Mouse (Mus musculus) E14TG2a.4 (cell line): ENCODE data around the gene Gm20388.
A peak's percentile ranks its signal among the peaks of the same experiment; 100 is the strongest.

Source experiments
- H3K27me3 ChIP-seq: 2 replicates; pipeline ENCODE4 v1.6.1; 2014; ENCODE audit warnings: low read length, control low read depth; ENCODE audit not compliant: insufficient read depth
- H3K36me3 ChIP-seq: 2 replicates; pipeline ENCODE4 v1.6.1; 2014; ENCODE audit warnings: low read length, control low read depth; ENCODE audit not compliant: insufficient read depth
- H3K4me1 ChIP-seq: replicated peaks from 2 replicates; pipeline ENCODE4 v1.6.1; 2014; ENCODE audit warnings: low read depth, low read length, control low read depth
- H3K4me3 ChIP-seq: replicated peaks from 2 replicates; pipeline ENCODE4 v1.5.1; 2014; ENCODE audit warnings: mild to moderate bottlenecking, low read length
- H3K9me3 ChIP-seq: 2 replicates; pipeline ENCODE4 v1.6.1; 2014; ENCODE audit warnings: low read length, control low read depth
- CTCF ChIP-seq: conservative IDR thresholded peaks from 2 replicates; pipeline ENCODE4 v1.5.1; 2014; ENCODE audit warnings: low read length
- NANOG ChIP-seq: IDR thresholded peaks from 2 replicates; pipeline ENCODE4 v1.6.1; 2014; ENCODE audit warnings: borderline replicate concordance, low read length, mixed read lengths
- POU5F1 ChIP-seq: IDR thresholded peaks from 2 replicates; pipeline ENCODE4 v1.6.1; 2014; ENCODE audit warnings: low read length, borderline replicate concordance

Gm20388 gene

DNA sequence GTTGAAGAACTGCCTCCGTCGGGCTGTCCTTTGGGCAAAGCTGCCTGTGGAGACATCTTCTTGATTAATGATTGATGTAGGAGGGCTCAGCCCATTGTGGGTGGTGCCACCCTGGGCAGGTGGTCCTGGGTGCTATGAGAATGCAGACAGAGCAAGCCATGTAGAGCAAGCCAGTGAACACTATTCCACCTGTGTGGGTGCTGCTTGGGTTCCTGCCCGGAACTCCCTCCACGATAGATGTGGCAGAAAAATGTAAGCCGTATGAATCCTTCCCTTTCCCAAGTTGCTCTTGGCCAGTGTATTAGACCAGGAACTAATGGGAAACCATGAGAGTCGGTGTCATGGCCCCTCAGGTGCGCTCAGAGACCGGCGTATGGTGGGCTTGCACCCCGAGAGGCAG, 1830.1 kb downstream of the Gm20388 start:
- Histone ChIP-seq H3K36me3 (no peaks in the 10 kb centered on the region), H3K4me3 (no peak overlapping the region), H3K9me3 (no peaks in the 10 kb centered on the region), H3K4me1 (peaks cover 15% of the 10 kb centered on the region), H3K27me3 (peaks cover 40% of the 10 kb centered on the region)
- TF ChIP-seq POU5F1 (no peak), CTCF (no peak), NANOG (no peak)

DNA sequence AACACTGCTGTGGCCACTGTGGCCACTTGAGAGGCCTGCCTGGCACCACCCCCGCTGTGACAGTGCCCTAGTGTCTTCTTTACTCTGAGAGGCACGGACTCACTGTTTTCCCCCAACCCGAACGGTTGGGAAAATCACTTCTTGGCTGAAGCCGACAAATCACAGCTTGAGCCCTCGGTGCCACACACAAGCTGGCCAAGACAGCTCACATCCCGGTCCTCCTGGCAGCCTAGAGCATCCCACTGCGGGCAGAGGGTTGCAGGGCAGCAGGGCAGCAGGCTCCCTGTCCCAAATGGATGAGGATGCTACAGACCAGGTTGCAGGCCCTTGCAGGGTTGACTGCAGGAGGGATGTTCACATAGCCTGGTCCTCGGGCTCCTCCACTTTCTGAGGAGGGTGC, 1838.9 kb downstream of the Gm20388 start:
- no peak overlapping the region for H3K4me3 ChIP-seq
- no peaks in the 10 kb centered on the region for H3K36me3 ChIP-seq
- peaks cover 53% of the 10 kb centered on the region for H3K27me3 ChIP-seq
- TF ChIP-seq CTCF (no peak), POU5F1 (no peak), NANOG (no peak)
- H3K4me1 ChIP-seq = peaks cover 17% of the 10 kb centered on the region
- no peaks in the 10 kb centered on the region for H3K9me3 ChIP-seq

DNA sequence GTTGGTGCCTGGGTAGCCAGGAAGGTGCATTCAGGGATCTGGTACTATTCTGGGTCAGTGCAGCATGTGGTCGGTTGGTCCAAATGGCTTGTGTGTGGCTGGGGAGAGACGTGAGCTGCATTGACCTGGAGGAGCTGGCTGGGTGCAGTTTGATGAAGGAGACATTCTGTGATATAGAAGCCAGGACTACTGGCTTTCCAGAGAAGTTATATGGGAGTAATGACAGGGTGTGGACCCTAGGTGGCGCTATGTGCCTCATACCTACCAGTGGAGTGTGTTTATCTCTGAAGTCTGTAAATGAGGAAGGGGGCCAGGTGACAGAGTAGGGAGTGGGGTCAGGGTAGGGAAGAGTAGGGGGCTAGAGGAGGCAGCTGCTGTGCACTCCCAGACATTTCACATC, 1839.9 kb downstream of the Gm20388 start:
- Histone ChIP-seq H3K36me3 (no peaks in the 10 kb centered on the region), H3K27me3 (peaks cover 59% of the 10 kb centered on the region), H3K9me3 (no peaks in the 10 kb centered on the region), H3K4me3 (no peak overlapping the region), H3K4me1 (peaks cover 17% of the 10 kb centered on the region)
- TF ChIP-seq CTCF (peak; percentile 69), NANOG (no peak)

DNA sequence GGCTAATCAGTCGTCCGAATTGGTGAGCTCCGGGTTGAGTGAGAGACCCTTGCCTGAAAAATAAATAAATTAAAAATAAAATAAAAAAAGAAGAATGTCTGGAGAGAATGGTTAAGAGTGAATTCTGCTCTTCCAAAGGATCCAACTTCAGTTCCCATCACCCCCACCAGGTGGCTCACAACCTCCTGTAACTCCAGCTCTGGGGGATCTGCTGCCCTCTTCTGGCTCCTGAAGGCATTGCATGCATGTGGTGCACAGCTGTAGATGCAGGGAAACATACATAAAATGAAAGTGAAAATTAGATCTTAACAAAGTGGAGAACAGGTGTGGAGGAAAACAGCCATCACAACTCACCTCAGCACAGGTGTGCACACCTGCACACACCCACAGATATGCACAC, 1840.8 kb downstream of the Gm20388 start:
- peaks cover 17% of the 10 kb centered on the region for H3K4me1 ChIP-seq
- peaks cover 57% of the 10 kb centered on the region for H3K27me3 ChIP-seq
- TF ChIP-seq NANOG (no peak), CTCF (peak; percentile 99), POU5F1 (no peak)
- no peaks in the 10 kb centered on the region for H3K9me3 ChIP-seq
- H3K36me3 ChIP-seq = no peaks in the 10 kb centered on the region
- H3K4me3 ChIP-seq = no peak overlapping the region

DNA sequence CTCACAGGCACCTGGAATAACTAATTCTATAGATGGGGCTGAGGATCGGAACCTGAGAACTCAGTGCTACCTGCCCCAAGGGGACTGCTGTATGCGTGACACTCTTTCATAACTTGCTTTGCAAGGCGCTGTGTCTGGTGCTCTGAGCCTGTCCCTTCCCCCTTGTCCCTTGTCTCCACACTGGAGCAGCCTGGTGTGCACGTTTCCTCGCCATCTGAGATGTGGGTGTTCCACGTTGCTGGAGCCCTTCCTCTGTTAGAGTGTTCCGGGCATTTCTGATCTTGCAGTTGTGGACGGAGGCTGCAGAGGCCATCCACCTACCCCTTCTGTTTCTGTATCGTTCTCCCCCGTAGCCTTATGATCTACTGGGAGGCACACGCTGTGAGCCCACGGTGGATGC, 1847.8 kb downstream of the Gm20388 start:
- Histone ChIP-seq H3K36me3 (no peaks in the 10 kb centered on the region), H3K4me1 (peaks cover 18% of the 10 kb centered on the region), H3K4me3 (no peak overlapping the region), H3K9me3 (no peaks in the 10 kb centered on the region), H3K27me3 (peaks cover 23% of the 10 kb centered on the region)
- TF ChIP-seq NANOG = no peak

DNA sequence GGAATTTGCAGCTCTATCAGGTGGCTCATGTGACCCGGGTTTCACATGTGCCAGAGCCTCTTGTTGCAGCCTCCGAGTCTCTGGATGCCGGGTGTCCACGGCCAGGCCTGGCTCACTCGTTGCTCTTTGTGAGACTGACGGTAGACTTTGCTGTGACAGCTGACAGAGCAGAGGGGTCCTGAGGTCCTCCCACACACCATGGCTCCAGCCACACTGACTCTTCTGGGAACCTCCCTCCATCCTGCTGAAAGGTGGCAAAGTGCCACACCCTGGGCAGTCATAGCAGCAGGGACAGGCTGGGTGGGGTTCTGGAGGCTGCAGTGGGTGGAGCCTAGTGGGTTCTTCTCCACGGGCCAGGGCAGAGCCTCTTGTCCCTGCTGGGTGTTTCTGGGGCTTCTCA, 1849.8 kb downstream of the Gm20388 start:
- TF ChIP-seq NANOG (no peak), POU5F1 (no peak), CTCF (no peak)
- H3K4me3 ChIP-seq = no peak overlapping the region

DNA sequence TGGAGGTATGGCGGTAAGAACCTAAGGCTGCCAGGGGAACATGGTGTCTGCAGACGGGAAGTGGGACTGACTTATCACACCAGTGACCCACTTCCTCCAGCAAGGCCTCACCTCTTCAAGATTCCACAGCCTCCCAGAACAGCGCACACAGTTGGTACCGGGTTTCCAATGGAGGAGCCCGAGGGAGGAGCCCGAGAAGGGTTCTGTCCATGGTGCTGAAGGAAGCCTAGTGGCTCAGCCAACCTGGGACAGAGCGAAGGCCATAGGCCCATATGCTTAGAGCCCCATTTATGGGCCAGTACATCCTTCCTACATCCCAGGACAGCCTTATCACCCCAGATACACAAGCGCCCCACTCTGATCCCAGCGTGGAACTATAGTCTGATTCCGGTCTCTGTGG, 1850.8 kb downstream of the Gm20388 start:
- Histone ChIP-seq H3K36me3 (no peaks in the 10 kb centered on the region), H3K27me3 (no peaks in the 10 kb centered on the region), H3K4me1 (peaks cover 15% of the 10 kb centered on the region), H3K9me3 (no peaks in the 10 kb centered on the region), H3K4me3 (no peak overlapping the region; the same call in 1 of the 2 replicates)
- TF ChIP-seq NANOG = no peak
- no peak for TF ChIP-seq CTCF
- no peak for TF ChIP-seq POU5F1

More for the DNA sequence above, 1849.8 kb downstream of the Gm20388 start:
- Histone ChIP-seq H3K4me1 (peaks cover 15% of the 10 kb centered on the region), H3K9me3 (no peaks in the 10 kb centered on the region), H3K36me3 (no peaks in the 10 kb centered on the region), H3K27me3 (peaks cover 4% of the 10 kb centered on the region; the same call in 1 of the 2 replicates)

DNA sequence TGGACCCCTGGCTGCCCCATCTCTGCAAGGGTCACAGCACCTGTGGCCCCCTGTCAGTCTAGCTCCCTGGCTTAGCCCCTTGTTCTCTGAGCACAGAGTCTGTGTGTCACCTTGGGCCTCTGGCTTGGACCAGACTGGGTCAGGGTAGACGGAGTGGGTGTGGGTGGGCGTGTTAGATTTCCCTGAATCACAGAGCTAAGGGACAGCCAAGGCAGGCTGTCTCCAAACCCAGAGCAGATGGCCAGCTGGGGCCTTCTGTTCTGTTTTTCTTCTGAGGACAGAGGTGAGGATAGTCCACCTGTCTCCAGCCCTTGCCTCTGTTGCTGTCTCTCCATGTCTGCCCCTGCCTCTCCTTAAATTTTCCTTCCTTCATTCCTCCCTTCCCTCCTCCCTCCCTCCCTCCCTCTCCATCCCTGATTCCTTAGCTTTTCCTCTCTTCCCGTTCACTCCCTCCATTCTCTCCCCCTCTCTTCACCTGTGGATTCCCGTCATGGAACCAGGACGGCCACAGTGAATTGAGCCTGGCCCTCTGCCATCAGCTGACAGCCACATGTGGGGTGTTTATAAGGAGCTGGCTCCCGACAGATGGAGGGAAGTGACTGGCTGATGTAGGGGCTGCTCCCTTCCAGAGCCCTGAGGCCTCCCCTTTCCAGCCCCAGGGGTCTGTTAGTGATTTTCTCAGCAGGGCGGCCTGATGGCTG, 1852.5 kb downstream of the Gm20388 start:
- H3K9me3 ChIP-seq = no peaks in the 10 kb centered on the region
- no peaks in the 10 kb centered on the region for H3K36me3 ChIP-seq
- no peak for TF ChIP-seq NANOG
- no peak for TF ChIP-seq CTCF
- TF ChIP-seq POU5F1 = no peak
- peaks cover 15% of the 10 kb centered on the region for H3K4me1 ChIP-seq
- no peaks in the 10 kb centered on the region for H3K27me3 ChIP-seq
- H3K4me3 ChIP-seq = 0 out of 2 replicates have a peak overlapping the region, but pooled peaks have one; percentile 10

DNA sequence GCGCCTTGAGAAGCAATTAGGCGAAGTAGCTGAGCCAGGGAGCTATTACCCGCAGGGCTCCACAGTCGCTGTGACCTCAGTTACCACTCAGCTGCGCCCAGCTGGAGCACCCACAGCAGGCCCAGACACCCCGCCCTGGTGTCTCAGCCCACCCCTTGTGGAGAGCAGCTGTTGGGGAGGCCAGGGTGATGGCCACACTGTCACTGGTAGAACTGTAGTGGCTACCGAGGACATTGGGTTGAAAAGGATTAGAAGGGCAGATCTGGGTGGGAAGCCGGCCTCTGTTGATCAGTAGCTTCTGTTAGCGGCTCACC, 1853.0 kb downstream of the Gm20388 start:
- Histone ChIP-seq H3K36me3 (no peaks in the 10 kb centered on the region), H3K4me1 (peaks cover 15% of the 10 kb centered on the region), H3K4me3 (0 out of 2 replicates have a peak overlapping the region, but pooled peaks have one; percentile 10), H3K9me3 (no peaks in the 10 kb centered on the region), H3K27me3 (no peaks in the 10 kb centered on the region)
- TF ChIP-seq NANOG (no peak), CTCF (no peak), POU5F1 (no peak)
